Mouse (Mus musculus) duodenum, adult 2 months (tissue): Measurements from ENCODE around the gene Lrrc29. TPM values are rescaled to one million over a fixed set of nuclear protein-coding genes. Genes with fewer than 3 reads are reported as not detected.

Source experiments
- polyA plus RNA-seq: library from polyadenylated mRNA; depleted of rRNA; stranded (reverse); fragments of >200 nt; gene quantifications from 2 replicates; pipeline ENCODE4 v1.2.3, GENCODE M21; 2012; ENCODE audit warnings: low replicate concordance; rRNA removed

Lrrc29 gene
- 6.5 and 8.6 TPM in 2 replicates for polyA plus RNA-seq

DNA sequence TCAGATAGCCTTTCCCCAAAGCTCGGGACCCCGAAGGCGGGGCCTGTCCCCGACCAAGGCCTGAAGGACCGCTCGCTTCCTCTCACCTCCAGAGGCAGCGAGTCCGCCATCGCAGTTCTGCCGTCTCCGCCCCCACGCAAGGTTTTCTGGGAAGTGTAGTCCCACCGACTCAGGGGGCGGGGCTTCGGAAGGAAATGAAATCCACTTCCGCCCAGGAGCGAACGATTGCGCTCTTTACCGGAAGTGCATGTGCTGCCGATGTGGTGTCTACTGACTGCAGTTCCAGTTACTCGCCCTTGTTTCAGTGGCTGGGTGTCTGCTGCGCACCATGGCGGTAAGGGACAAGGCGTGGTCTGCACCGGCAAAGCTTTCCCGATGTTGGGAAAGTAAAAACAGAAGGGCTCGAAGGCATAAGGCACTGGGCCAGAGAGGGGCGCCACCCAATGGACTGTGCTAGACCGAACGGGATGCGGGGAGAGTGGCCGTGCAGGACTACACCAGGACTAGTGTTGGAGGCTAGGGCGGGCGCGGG lies at the start of gene Lrrc29, which contains the start of gene Tmem208:
Lrrc29 (minus strand) TSS at position 138 of the 532 bp plus-strand sequence.
Tmem208 (plus strand) TSS at position 214 of the 532 bp plus-strand sequence.

DNA sequence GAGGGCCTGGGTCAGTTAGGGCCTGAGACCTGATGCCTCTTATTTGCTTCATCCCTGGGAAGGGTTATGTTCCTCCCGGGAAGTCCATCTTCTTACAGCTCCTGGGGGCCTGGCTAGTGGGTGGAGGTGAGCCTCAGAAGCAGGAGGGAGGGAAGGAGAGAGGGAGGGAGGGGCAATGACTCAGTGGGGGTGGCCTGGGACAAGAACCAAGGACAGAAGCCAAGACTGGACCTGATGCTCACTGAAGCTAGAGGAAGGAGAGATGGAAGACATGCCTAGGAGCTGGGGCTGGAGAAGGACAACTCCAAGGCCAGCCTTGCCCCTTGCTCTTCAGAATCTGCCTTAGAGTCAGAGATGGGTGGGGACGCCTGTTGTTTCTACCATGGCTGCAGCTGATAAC lies 47.0 kb upstream of the Lrrc29 start, which contains the start of gene Plekhg4:
Plekhg4 (plus strand) TSS at position 243 of the 400 bp plus-strand sequence.

DNA sequence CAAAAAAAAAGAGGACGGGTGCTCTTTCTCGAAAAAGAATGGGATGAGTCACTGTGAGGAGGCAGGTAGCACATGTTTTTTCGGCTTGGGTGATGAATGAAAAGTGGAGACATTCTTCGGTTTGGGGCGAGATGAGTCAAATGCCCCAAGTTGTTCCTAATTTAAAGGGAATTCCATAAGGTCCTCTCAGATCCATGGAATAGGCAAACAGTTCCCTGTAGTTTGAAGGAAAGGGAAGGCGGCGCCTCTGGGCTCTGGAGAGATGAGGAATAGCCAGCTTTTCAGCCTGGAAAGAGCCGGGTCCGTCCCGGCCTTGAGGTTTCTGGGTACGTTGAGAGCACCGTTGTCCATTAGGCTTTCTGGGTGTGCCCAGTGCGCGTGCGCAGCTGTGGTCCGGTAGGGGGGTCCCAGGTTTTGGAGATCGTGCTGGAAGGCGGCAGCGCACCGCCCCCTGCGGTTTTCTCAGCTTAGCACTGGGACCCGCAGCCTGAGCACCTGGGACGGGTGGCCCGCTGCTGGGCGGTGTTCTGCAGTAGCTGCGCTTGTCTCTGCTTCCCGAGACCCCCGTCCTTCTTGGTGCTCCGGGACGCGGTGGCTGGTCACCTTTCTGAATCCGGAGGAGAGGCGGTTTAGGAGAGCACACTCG lies 22.5 kb upstream of the Lrrc29 start, which contains the start of gene Slc9a5:
Slc9a5 (plus strand) TSS at position 394 of the 646 bp plus-strand sequence.

DNA sequence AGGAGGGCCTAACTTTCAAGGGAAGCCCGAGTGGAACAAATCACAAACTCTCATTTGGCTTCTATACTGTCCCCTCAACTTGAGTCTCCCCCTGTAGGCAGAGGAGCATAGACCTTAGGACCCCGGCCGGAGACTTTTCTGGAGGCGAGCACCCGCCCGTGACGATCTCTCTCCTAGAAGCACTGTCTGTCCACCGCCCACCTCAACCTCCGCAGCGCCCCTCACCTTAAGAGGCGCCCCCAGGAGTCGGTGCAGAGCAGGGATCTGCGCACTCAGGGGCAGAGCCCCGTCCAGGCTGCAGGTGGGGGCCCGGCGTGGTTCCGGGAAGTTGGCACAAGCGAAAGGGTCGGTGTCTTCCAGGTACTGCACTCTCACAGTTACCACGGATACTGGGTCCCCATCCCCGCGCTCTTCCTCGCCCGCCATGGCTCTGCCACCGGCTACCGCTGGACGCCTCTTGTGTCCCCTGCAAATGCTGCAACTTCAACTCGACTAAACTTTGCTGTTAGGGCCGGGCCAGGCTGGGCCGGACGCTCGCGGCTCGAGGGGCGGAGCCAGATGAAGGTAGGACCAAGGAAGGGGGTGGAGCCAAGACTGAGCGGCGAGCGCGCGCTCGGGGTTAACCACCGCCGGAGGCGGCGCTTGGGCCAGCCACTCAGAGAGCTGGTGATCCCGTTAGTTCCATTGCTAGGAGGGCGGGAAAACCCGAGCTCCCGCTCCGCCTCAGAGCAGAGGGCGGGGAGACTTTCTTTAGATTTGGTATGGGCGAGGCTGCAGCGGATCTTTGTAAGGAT lies 21.5 kb upstream of the Lrrc29 start, which contains the start of gene Fhod1:
Fhod1 (minus strand) TSS at position 526 of the 794 bp plus-strand sequence.

DNA sequence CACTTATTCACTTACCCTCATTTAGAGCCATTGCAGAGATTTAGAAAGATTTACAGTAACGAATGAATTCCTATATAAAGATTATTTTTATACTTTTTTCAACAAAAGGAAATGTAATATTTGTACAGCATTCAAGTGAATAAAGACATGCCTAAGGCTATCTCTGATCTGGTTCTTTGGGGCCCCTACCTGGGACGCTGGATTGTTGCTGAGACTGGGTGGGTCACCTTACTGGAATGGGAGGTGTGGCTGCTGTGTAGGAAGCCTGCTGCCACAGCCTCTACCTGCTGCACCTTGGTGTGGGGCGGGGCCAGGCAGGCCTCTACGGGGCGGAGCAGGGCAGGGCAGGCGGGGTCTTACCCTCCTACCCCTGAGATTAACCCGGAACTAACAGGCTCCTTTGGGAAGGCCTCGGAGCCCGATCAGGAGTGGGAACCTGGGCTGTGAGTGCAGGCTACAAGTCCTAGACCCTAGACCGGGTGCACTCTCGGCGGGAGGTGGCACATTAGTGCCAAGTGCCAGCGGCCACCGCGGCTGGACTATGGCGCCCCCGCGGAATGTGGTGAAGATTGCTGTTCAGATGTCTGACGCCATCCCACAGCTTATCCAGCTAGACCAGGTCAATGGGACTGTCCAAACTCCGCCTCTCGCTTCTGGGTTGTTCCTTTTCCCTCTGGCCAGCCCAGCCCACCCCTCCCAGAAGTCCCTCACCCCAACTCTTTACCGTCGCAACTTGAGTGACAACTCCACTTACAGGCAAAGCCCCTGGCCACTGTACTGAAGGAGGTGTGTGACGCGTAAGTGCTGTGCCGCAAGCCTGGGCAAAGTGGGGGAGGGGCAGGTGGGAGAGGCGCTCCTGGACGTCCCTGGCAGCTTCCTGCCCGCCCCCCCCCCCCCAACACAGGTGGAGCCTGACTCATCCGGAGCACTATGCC lies 20.6 kb downstream of the Lrrc29 start, which contains the start of gene Elmo3:
Elmo3 (plus strand) TSS at position 391 of the 935 bp plus-strand sequence.

DNA sequence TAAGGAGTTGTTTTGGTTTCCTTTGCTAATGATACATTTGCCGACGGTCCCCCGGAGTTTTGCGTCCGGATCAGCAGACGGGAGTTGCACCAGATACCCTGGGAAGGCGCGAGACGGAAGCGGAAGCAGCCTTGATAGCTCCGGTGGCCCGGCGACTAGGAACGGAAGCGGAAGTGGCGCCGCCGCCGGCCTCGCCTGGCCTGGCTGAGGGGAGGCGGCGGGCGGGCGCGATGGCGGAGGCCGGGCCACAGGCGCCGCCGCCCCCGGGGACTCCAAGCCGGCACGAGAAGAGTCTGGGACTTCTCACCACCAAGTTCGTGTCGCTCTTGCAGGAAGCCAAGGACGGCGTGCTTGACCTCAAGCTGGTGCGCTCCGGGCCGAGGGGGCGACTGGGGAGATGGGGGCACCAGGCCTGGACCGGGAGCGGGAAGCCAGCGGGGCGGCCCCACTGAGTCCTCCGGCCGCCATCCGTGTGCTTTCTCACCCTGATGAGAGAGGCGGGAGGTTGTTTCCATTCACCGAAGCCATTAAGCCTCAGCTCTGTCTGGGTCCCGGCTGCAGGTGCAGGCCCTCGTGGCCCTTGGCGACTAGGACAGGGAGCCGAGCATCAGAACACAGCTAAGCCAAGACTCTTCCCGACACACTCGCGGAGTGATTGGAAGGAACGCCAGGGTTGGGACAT lies 28.4 kb downstream of the Lrrc29 start, which contains the start of gene E2f4:
E2f4 (plus strand) TSS at position 153 of the 682 bp plus-strand sequence.

DNA sequence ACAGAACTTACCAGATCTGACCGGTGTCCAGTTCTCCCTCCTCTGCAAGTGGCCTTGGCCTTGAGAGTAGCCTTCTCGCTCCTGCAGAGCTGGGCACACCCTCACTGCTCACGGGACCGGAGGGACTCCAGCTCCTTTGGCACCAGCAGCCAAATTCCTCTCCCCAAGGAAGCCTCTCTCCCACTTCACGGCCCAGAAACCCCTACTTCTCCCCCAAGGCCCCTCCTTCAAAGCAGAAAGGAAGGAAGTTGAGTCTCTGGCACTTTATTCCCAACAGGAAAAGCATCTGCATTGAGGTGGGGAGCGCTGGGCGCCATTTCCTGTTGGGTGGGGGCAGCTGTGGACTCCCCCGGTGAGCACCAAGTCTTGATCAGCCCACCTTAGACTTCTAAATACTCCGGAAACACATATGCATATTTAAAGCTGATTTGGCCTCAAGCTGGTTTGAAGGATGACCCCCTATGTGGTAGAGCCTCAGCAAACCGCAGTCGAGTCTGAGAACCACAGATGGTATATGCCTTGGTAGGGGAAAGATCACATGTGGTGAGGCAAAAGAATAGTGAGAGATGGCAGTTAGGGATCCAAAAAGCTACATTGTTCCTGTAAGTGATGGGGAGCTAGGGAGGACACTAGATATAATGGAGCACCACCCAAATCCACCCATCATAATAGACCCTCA lies 30.0 kb downstream of the Lrrc29 start, which contains the start of gene Exoc3l:
Exoc3l (minus strand) TSS at position 207 of the 679 bp plus-strand sequence.

DNA sequence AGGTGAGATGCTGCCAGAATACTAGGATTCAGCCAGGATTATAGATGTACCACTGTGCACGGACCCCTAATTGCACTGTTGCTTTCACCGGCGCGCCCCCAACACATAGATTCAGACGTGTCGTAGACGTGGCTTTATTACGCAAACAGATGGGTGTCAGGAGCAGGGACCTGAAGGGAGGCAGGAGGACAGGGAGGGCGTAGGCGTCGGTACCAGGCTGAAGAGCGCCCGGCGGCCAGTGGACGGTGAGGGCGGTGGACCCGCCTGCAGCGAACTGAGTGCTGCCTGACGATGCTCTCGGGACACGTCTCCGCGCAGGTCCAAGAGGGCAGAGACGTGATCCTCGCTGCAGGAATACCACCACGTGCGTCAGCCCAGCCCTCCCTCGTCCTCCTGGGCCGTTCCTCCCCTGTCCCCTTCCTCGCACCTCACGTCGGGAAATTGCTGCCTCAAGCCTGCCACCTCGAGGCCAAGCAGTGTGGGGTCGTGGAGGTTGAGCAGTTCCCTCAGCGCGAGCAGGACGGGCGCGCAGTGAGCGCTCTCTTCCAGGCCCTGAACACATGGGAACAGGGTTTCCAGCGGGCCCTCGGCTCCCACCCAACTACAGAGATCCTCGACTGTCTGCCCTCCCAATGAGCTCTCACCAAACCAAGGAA lies 36.1 kb downstream of the Lrrc29 start, which contains the start of gene 4931428F04Rik:
4931428F04Rik (minus strand) TSS at position 60 of the 656 bp plus-strand sequence.

DNA sequence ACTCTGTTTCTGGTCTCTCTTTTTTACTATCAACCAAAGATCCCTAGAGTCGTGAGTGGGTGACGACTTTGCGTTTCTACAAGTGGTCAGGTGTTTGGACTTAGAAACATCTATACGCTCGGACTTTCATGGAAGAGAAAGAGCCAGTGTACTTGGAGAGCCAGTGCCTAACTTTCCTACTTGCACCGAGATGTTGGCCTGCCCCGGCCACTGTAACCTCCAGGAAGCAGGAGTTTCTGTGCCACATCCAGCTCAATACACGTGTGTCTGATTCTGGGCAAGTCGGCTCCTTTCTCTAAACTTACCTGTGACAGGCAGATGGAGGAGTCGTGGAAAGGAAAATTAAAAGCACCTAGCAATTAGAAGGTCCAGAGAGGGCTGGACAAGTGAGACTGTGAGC lies 50.2 kb downstream of the Lrrc29 start, which contains the start of gene Nol3:
Nol3 (plus strand) TSS at position 301 of the 400 bp plus-strand sequence.

DNA sequence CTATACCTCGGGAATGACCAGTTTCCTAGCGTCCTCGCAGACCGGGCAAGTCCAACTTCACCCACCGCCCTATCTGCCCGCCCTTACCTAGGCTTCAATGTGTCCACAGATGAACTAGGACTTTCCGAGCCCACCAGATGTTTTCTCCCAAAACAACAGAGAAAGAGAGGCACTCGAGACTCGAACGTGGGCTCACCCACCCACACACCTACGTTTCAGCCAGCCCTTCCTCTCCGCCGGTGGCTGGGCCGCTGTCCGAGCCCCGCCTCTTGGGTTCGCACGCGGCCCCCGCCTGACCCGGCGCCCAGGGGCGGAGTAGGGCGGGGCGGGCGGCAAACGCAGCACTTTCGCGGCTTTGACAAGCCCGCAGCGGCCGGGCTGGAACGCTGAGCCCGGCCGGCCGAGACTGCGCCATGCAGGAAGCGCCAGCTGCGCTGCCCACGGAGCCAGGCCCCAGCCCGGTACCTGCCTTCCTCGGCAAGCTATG lies 56.6 kb downstream of the Lrrc29 start, which contains the start of gene Hsf4:
Hsf4 (plus strand) TSS at position 341 of the 487 bp plus-strand sequence.

DNA sequence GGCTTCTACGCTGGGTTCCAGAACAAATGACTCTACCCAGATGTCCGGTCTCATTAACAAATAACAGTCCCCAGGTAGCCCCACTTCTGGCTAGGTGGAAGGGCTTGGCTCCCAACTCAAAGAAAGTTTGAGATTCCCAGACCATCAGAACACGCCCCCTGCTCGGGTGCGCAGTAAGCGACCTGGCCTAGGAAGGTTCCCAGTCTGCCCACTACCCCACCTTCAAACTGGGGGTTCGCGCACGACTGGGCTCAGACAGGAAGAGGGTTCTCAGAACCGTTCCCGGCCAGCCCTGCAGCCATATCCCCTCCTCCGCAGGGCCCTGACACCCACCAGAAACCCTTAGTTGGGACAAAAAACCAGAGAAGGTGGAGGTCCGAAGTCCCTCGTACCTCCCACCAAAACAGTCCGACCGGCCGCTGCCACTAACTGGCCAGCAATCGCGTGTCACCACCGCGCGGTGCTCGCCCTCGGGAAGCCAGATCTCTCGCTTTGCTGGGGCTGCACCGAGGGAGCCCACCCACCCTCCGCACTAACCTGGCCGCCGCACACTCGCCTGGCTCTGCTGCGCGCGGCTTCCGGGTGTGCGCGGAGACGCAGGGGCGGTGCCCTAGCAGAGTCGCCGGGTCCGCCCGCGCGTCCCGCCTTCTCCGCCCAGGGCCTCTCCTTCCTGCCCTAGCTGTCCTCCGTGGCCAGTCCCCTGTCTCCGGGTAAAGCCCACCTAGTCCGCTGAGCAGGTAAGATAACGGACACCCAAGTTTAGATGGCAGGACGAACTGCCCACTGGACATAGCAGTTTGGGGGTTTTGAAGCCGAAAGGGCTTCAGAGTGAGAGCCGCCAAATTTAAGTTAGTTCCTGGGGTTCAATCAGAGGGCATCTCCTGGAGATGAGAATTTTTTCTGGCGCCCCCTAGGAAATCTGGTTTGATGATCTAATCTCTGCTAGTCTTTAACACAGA lies 61.8 kb downstream of the Lrrc29 start, which contains the start of the genes Tradd and Fbxl8:
Tradd (minus strand) TSS at position 586 of the 959 bp plus-strand sequence.
Fbxl8 (plus strand) TSS at position 625 of the 959 bp plus-strand sequence.

Other genes starting within 250 kb of the Lrrc29 start
- 0.22 TPM in 1 of 2 replicates, not detected in the other for gene Ces3b, start 242.5 kb downstream of the Lrrc29 start, polyA plus RNA-seq
- gene Ces4a, start 194.5 kb downstream of the Lrrc29 start, polyA plus RNA-seq: not detected in 2 replicates
- 2.2 and 2.7 TPM in 2 replicates for gene Cbfb, start 155.6 kb downstream of the Lrrc29 start, polyA plus RNA-seq
- 8.2 and 10.4 TPM in 2 replicates for gene D230025D16Rik, start 101.1 kb downstream of the Lrrc29 start, polyA plus RNA-seq
- gene B3gnt9, start 71.1 kb downstream of the Lrrc29 start, polyA plus RNA-seq: 9.6 and 16.2 TPM in 2 replicates
- 62.3 and 127 TPM in 2 replicates for gene Tradd, start 61.7 kb downstream of the Lrrc29 start, polyA plus RNA-seq
- 13.1 and 36.2 TPM in 2 replicates for gene Fbxl8, start 61.6 kb downstream of the Lrrc29 start, polyA plus RNA-seq
- gene Hsf4, start 56.5 kb downstream of the Lrrc29 start, polyA plus RNA-seq: 1.0 and 1.4 TPM in 2 replicates
- 0.64 and 0.90 TPM in 2 replicates for gene Nol3, start 50.1 kb downstream of the Lrrc29 start, polyA plus RNA-seq
- gene 4931428F04Rik, start 36.4 kb downstream of the Lrrc29 start, polyA plus RNA-seq: 0.97 and 2.4 TPM in 2 replicates
- gene Exoc3l, start 30.2 kb downstream of the Lrrc29 start, polyA plus RNA-seq: 3.0 and 3.4 TPM in 2 replicates
- gene E2f4, start 28.6 kb downstream of the Lrrc29 start, polyA plus RNA-seq: 107 and 138 TPM in 2 replicates
- gene Elmo3, start 20.7 kb downstream of the Lrrc29 start, polyA plus RNA-seq: 58.7 and 87.7 TPM in 2 replicates
- 120 and 146 TPM in 2 replicates for gene Tmem208, start 76 bp upstream of the Lrrc29 start, polyA plus RNA-seq
- gene Fhod1, start 21.7 kb upstream of the Lrrc29 start, polyA plus RNA-seq: 18.1 and 20.1 TPM in 2 replicates
- 3.2 and 4.5 TPM in 2 replicates for gene Slc9a5, start 22.6 kb upstream of the Lrrc29 start, polyA plus RNA-seq
- 0.33 and 0.41 TPM in 2 replicates for gene Plekhg4, start 47.0 kb upstream of the Lrrc29 start, polyA plus RNA-seq
- gene Kctd19, start 87.2 kb upstream of the Lrrc29 start, polyA plus RNA-seq: 0.06 TPM in 1 of 2 replicates, not detected in the other
- 0.22 TPM in 1 of 2 replicates, not detected in the other for gene Lrrc36, start 87.3 kb upstream of the Lrrc29 start, polyA plus RNA-seq
- 53.0 and 57.7 TPM in 2 replicates for gene Tppp3, start 145.2 kb upstream of the Lrrc29 start, polyA plus RNA-seq
- gene Zdhhc1, start 170.6 kb upstream of the Lrrc29 start, polyA plus RNA-seq: 17.9 and 29.4 TPM in 2 replicates
- gene Hsd11b2, start 192.5 kb upstream of the Lrrc29 start, polyA plus RNA-seq: 11.0 and 11.1 TPM in 2 replicates
- gene Atp6v0d1, start 239.8 kb upstream of the Lrrc29 start, polyA plus RNA-seq: 48.4 and 63.4 TPM in 2 replicates